Mouse (Mus musculus) thymus, adult 18-20 months (tissue): Measurements from ENCODE around the gene Slc6a6.

Experiments used
- DNase-seq, 2 experiments: peaks; one replicate each; pipeline ENCODE4 v3.0.0; 2022; ENCODE audit warnings: mixed read lengths in 2 of 2

The Slc6a6 gene

DNA sequence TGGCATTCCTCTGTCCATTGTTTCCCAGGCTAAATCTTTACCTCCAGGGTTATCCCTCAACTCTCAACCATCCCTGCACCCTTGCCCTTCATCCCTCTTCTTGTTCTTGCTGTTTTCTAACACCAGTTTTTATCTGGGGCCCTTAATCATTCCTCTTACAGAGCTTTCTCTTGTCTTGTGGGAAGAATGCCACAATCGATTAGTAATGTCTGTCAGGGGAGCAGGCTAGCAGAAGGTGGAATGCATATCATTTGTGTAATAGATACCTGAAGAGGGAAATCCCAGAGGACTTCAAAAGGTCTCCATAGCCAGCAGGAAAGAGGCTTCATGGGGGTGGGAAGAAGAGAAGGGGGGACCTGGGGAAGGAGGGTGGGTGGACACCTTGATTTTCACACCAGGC is 20.6 kb downstream of the Slc6a6 start:
- no peak for DNase-seq

DNA sequence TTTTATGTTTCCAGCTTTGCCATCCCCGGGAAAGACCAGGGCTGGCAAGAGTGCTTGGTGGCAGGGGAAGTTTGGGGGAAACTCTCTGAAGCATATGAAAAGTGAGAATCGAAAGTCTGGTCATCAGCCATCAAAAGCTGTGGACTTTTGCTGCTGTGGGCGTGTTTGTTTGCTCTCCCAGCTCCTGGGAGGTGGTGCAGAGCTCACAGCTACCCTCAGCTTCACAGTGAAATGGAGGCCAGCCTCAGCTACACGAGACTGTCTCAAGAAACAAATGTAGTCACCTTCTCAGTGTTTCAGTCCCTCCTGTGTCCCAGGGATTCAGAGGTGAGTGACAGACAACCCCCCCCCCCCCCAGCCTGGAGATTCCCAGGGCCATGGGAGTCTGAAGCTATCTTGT is 21.8 kb downstream of the Slc6a6 start:
- DNase-seq = no peak

DNA sequence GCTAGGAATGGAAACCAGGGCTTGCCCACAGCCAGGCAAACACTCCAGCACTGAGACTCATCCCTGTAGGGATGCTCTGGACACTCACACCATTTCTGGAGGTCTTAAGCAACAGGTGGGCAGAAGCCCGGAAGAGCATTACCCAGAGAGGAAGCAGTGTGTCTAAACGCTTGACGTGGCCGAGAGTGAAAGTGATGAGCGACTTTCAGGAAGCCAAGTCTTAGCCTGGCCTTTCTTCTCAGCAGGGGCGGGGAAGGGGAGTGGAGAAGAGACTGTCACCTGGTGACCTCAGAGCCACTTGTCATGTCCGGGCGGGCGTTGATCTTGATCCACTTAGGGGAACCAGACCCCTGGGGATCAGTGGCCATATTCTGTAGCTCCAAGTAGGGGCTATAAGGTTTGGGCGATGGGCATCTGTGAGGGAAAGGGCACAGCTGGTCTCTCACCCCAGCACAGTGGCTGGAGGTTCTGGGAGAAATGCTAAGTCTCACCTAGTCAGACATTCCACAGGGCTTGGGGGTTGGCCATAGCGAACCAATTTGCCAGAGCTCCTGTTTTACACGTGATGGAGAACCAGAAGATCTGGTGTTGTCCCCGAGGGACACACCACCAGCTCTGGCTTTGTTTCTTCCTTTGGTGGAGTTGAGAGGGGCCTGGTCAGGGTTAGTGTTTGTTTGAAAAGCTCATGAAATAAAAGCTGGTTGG is 22.4 kb downstream of the Slc6a6 start:
- no peak for DNase-seq

DNA sequence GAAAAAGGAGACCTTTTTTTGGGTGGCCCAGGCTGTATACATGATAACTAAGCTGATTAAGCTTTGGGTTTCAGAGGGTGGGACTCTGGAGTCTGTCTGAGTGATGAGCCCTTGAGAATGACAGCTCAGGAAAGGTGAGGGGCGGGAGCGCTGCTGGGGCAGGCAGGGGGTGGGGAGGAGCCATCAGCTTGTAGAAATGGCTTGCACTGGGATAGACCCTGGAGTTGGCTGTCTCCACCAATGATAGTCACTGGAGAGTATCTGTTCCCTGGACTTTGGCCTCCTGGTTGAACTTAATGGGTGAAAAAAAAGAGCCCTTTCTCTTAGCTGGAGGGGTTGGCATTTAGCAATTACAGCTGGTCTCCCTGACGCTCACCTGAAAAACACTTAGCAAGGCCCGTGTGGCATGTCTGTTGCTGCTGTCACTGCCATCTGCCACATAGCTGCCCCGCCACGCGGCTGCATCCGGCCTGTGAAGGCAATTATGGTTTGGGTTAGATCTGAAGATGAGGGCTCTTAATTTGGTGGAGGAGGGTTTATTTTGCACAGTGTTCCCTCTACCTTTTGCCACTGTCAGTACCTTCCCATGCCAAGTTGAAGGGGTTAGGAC is 23.5 kb downstream of the Slc6a6 start:
- DNase-seq = no peak

DNA sequence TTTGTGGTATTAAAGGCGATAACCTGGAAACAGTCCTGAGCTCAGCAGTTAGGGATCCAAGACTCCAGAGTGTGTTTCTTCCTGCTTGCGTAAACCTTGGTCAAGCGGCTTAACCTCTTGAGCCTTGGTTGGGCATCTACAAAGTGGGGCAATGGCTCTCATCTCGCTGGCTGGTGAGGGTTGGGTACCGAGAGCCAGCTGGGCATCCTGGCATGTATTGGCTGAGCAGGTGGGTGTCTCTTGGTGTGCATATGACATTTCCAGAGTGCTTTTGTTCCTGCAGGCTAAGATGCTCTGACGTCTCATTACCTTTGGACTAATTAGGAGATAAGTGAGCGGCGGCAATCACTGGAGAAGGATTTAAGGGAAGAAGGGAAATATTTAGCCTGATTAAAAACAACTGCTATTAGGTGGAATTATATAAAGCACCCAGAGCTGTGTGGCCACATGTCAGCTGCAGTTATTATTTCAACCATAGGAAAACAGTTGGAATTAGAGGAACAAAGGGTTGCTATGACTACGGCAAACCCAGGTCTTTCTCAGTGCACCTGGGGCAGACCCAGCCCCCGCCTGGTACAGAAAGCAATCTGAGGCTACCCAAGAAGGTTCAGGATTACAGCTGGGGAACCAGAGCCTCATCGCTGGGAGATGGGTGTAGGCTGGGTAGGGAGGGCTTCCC is 24.2 kb downstream of the Slc6a6 start:
- DNase-seq = no peak

DNA sequence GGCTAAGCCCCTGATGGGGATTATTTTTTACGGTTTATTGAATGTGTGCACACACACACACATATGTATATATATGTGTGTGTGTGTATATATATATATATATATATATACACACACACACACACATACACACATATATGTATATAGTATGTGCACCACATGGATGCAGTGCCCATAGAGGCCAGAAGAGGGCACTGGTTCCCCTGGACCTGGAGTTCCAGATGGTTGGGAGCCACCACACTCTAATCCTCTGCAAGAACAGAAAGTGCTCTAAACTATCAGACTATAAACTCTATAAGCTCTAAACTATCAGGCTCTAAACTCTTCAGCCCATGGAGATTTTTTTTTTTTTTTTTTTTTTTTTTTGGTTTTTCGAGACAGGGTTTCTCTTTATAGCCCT is 25.1 kb downstream of the Slc6a6 start:
- no peak for DNase-seq

DNA sequence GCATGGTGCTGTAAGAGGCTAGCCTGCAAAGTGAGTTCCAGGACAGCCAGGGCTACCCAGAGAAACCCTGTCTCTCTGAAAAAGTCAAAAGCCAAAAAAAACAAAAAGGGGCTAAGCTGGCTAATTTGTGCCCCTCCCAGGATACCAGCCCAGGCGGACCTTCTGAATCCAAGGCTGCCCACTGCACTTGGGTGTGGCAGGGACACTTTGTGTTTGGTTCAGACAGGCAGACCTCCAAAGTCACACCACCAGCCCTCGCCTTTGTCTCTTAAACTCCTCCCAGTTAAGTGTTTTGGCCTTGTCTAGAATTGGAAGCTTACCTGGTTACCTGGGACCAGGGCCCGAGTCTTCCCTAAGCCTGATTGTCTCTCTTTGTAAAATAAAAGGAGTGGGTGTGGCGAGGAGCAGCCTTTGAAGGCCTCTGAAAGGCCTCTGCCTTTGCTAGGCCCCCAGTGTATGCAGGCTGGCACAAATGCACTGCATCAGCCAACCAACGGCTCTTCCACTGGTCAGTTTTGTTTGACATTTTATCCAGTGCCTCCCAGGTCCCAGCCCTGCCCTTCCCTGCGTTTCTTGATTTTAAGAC is 26.6 kb downstream of the Slc6a6 start:
- DNase-seq = no peak

DNA sequence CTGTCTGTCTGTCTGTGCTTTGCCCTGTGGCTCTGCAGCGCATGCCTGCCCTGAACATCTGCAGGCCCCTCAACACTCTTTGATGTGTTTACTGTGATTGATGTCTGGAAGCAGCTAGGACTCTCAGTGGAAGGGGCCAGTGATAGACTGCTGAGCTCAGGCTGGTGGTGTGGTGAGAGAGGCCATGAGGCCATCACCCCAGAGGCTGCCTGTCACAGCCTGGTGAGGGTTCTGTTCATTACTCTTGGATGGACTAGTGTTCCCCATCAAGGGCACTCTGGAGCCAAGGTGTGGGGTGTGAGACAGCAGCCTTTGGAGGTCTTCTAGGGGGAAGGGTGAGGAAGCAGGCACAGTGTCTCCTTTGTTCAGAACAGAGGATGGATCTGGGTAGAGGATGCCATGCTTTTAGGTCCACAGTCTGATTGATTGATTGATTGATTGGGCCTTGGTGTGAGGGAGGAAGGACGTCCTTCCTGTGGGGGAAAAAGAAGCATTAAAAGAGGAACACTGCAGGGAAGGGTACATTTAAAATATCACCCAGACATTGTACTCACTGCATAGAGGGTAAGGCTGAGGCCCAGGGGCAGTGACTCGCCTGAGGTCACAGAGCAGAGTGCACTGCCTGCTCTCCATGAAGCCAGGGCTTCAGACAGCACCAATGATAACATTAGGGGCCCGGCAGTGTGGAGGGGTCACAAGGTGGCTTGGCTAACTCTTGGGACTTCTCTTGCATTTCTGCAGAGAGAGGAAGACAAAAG is 28.4 kb downstream of the Slc6a6 start:
- no peak for DNase-seq

DNA sequence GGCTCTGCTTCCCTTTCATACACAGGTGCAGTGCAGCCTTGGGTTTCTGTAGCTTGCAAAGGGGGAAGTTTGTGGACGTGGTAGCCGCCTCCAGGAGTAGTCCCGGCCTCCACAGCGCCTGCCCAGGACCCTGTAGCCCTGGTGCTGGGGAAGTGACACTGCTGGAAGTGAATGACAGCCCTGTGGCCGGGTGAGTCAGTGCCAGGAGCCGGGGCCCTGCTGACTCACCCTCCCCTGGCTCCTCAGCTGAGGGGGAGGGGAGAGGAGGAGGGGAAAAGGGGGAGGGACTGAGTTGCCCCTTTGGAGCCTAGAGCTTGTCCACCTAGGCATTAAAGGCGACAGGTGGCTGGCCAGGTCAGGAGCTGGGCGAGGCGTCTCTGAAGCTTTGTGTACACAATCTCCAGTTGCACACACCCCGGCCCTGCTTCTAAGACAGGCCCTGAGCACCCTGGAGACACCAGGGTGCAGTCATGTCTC is 29.0 kb downstream of the Slc6a6 start:
- DNase-seq = peak; percentile 20 to 30

DNA sequence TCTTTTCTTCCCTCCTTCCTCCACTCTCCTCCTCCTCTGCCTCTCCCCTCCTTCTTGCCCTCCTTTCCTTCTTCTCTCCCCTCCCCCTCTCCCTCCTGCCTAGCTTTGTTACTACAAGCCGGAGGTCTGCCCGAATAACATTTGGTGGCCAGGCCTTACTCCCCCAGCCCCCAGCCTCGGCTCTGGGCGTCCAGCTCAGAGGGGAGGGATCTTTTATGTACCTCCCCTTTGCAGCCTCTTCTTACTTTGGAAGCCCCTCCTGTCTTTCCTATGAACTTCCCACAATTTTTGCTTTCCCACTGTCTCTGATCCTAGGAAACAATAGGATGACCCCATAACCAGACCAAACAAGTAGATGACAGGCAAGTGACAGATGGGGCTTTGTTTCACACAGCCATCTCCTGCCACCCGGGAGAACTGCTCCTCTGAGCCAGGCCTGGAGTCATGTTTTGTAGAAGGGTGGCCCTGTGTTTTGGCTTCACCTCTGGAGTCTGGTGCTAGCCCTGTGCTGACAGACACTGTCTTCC is 29.6 kb downstream of the Slc6a6 start:
- no peak for DNase-seq

DNA sequence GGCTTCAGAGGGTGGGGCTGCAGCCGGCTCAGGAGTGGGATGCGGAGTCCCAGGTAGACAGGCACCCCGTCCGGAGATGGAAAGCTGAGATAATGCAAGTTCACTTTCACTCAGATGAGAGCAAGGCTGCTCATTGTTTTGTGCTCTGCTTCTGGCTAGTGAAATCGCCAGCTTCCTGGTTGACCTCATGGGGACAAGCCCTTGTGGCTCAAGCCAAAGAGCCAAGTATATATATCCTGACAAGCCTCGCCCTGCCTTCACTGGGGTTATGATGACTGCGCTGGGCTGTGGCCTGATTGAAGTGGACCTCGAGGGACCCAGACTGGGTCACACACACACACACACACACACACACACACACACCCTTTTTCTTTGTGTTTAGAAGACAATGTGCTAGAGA is 31.2 kb downstream of the Slc6a6 start:
- DNase-seq = no peak

DNA sequence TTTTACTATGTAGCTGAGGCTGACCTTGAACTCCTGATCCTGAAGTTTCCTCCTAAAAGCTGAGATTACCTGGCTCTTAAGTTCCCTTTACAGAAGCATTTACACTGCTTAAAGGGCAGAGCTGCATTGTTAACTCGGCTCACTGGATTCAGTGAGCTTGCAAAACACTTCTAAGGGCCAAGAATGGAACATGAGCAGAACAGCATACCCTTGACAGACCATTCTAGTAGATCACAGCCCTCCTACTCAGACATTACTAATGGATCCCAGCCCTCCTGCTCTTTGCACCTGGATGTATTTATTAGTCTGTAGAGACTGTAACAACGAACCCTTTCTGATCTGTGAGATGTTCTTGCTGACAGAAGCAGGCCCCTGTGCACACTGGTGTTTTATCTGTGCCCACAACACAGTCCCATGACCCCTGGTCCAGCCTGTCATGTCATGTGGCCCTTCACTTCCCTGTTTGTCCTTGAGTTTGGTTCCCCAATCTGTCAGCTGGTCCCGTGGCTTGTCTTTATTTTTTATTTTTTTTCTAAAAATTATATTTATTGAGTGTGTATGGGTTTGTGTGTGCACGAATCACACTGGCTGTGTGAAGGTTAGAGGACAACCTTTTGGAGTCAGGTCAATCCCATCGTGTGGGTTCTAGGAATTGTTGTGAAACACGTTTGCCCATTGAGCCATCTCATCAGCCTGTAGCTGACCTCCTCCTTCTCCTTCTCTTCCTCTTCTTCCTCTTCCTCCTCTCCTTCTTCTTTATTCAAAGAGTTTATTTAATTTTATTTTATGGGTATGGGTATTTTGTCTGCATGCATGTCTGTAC is 32.3 kb downstream of the Slc6a6 start:
- DNase-seq = no peak

DNA sequence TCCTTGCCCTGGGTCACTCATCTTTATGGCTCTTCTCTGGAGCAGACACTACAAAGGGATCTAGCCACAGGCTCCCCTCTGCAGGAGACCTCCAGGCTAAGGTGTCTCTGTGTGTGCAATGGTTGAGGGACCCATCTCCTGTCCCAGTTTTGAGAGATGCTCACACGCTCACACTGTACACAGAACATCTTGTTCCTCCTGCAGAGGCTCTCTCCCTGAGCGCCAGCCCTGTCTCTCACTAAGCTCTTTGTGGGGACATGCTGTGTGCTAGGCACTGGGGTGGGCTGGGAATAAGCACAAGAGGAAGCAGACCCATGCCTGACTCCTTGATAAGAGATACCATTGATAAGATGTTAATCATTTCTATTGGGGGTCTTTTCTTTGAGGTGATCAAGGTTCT is 34.2 kb downstream of the Slc6a6 start:
- no peak for DNase-seq

DNA sequence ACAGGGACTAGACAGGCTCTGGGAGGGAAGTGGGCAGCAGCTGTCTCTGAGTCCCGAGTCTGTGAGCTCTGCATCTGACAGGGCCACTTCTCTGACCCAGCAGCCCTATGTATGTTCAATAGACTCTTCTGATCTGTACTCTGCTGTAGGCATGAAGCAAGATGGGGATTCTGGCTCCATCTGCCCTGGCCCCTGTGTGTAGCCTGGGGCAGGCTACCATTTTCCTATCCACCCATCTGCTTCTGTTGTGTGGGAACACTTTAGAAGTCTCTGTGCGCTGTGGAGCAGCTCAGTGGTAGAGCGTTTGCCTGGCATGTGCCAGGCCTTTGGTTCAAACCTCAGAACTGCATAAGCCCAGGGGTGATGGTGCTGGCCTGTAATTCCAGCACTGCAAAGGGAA is 34.8 kb downstream of the Slc6a6 start:
- no peak for DNase-seq

DNA sequence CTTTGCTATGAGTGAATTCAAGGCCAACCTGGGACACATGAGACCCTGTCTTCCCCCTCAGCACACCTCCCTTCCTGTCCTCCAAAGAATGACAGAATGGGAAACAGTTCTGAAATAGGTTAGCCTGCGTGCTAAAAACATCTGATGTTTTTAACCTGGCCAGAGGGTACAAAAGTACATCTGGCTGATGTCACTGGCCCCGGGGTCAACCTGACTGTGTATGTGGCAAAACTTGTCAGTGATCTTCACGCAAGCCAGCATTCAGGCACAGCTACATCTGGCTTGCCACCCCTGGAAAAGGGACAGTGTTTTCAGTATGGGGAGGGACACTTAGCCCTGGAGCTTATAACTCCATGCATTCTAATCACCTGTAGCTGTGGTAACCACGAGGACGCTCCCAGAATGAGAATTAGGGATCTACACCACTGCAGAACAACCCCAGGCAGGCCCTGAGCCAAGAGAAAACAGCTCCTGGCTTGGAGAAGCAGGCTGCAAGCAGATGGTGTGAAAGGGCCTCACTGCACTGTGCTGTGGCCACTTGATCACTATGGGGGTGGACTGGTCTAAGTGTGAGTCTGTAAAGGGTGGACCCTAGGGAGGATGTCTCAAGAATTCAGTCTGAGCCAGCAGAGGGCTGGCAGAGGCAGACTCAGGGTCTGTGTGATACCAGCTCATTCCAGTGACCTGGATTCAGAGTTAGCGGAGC is 35.3 kb downstream of the Slc6a6 start:
- DNase-seq = no peak

DNA sequence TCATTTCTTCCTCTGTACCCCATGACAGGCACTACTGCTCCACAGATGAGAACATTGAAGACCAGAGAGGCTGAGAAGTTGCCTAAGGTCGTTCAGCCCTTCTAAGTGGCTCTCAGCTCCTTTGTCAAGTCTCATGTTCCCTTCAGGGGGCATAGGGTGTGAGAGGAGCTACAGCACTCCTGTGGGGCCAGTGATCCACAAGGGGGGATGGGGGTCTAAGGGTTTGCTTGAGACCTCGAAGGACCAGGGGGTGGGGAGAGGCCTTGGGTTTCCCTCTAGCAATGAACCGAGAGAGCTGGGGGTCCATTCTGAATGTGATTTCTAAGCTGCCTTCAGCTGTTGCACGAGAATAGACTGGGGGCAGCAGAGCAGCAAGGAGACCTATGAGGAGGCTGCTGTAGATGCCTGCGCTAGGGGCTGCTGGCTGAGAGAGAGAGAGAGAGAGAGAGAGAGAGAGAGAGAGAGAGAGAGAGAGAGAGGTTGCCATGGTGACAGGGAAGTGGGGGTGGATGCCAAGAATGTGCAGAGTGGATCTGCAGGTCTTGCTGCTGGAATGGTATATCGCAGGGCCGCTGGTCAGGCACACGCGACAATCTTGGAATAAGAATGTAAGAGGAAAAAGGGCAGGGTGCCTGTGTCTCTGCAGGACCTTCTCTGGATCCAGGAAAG is 36.1 kb downstream of the Slc6a6 start:
- no peak for DNase-seq

DNA sequence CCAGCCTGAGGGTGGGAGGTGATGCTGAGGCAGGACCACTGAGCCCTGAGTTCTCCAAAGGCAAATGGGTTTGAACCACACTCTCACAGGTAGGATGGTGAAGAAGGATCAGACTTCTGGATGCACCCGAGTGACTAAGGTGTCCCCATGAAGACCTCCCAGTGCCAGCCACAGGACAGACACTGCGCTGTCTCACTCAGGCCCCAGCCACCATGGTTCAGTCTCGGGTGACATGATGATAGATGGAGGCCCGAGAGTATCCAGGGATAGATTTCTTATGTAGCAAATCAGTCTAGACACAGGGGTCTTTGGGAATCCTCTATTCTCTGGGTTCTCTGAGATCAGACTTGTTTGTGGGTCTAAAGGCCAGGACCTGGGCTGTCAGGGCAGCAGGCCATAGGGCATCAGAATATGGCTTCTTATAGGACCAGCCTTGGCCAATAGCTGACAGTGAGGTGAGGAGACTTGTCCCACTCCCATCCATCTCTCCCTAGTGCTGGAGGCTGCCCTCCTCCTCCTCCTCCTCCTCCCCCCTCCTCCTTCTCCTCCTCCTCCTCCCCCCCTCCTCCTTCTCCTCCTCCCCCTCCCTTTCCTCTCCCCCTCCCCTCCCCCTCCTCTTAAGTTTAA is 36.8 kb downstream of the Slc6a6 start:
- DNase-seq = no peak

DNA sequence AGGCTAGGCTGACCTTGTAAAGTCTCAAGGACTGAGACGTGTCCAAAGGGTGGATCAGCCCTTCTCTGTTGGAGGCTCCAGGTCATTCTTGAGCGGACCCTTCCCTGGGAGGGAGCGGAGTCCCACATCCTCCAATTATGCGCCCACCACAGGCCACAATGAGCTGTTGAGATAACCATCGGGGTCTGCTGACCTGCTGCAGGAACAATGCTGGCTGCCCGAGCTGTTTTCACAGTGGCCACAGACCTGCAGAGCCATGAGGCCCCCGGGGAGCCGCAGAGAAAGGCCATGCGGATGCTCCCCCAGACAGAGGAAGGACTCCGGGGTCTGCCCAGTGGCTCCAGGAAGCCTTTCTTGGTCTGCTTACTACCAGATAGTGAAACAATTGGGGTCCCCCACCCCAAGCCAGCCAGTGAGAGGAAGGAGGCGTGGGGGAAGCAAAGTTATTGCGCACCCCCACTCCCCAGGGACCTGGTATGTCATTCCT is 37.4 kb downstream of the Slc6a6 start:
- DNase-seq = no peak

DNA sequence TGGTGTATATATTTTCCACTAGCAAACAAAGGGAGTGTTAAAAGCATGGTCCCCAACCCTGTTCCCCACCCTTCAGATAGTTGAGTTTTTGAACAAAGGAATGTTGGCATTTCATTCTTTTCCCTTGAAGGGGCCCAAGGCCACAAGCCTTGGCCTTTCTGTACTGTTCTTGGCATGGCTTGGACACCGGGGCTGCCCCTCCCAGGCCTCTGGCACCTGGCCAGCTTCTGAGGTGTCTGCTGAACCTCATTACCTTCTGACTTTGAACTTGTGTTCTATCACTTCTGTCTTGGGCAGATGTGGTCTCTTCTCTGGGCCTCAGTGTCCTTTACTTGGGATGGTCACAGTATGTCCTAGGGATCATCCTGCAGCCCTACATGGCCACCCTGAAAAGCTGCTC is 43.5 kb downstream of the Slc6a6 start:
- no peak for DNase-seq
